Mouse (Mus musculus): ENCODE data around the gene Polr2i. TPM values are rescaled to one million over a fixed set of nuclear protein-coding genes. Genes with fewer than 3 reads are reported as not detected.

Gene Polr2i
- polyA plus RNA-seq, 1 experiment: 174 TPM

- no peak for TF ChIP-seq SRF (IDR thresholded peaks at IDR 0.05; ENCODE audit: control insufficient read depth, insufficient read length, low read depth)
- TF ChIP-seq MAX (IDR thresholded peaks at IDR 0.05; ENCODE audit: low read depth): no peak
- TF ChIP-seq MYOG (IDR thresholded peaks at IDR 0.05; ENCODE audit: control insufficient read depth in 1 of 3, insufficient read depth in 1 of 3, insufficient read length in 2 of 3, low read depth in 2 of 3): peak in 1 of 3 experiments; percentile 15
- no peak for TF ChIP-seq POLR2AphosphoS2 (IDR thresholded peaks at IDR 0.05; ENCODE audit: insufficient read length, low read depth)
- TF ChIP-seq USF1 (IDR thresholded peaks at IDR 0.05; ENCODE audit: low read depth): no peak
- no peak for TF ChIP-seq CEBPB (IDR thresholded peaks at IDR 0.05; ENCODE audit: insufficient read depth, poor library complexity, severe bottlenecking)
- no peak for TF ChIP-seq MYOD1 (IDR thresholded peaks at IDR 0.05; ENCODE audit: control insufficient read depth in 1 of 3, insufficient read length in 2 of 3, low read depth in 2 of 3)
- no peak for TF ChIP-seq E2F4 (IDR thresholded peaks at IDR 0.05; ENCODE audit: insufficient read depth)
- H3K4me2 ChIP-seq (ENCODE audit: low read depth): peak overlapping the region; percentile 77
- H3K79me2 ChIP-seq (ENCODE audit: control insufficient read depth, insufficient read depth): no peaks in the 10 kb centered on the region
Observed at GRCm38 (mm10) chr7:30219293-30220007, 12.3 kb upstream of the Polr2i start.

GRCm38 (mm10) chr7:30220008-30220356 lies 11.8 kb upstream of the Polr2i start:
- Histone ChIP-seq H3K4me2 (ENCODE audit: low read depth) (peak overlapping the region; percentile 77), H3K27me3 (ENCODE audit: control insufficient read depth, insufficient read depth, insufficient read length) (no peaks in the 10 kb centered on the region), H3K79me2 (ENCODE audit: control insufficient read depth, insufficient read depth) (no peaks in the 10 kb centered on the region), H3ac (ENCODE audit: control insufficient read depth, insufficient read length) (no peak overlapping the region), H3K4me3 (no peak overlapping the region), H3K36me3 (ENCODE audit: control insufficient read depth, insufficient read depth) (peaks cover 4% of the 10 kb centered on the region)
- TF ChIP-seq SRF (IDR thresholded peaks at IDR 0.05; ENCODE audit: control insufficient read depth, insufficient read length, low read depth) (no peak), TCF12 (IDR thresholded peaks at IDR 0.05; ENCODE audit: insufficient read depth, poor library complexity, severe bottlenecking) (no peak), POLR2AphosphoS2 (IDR thresholded peaks at IDR 0.05; ENCODE audit: insufficient read length, low read depth) (no peak), MYOG (IDR thresholded peaks at IDR 0.05; ENCODE audit: control insufficient read depth in 1 of 3, insufficient read depth in 1 of 3, insufficient read length in 2 of 3, low read depth in 2 of 3) (no peak), MAX (IDR thresholded peaks at IDR 0.05; ENCODE audit: low read depth) (no peak), CEBPB (IDR thresholded peaks at IDR 0.05; ENCODE audit: insufficient read depth, poor library complexity, severe bottlenecking) (no peak), REST (IDR thresholded peaks at IDR 0.05; ENCODE audit: insufficient read depth, insufficient read length) (no peak), E2F4 (IDR thresholded peaks at IDR 0.05; ENCODE audit: insufficient read depth) (no peak), POLR2A (IDR thresholded peaks at IDR 0.05; ENCODE audit: insufficient read length, low read depth) (no peak), TCF3 (IDR thresholded peaks at IDR 0.05; ENCODE audit: insufficient read length, low read depth) (no peak), MYOD1 (IDR thresholded peaks at IDR 0.05; ENCODE audit: control insufficient read depth in 1 of 3, insufficient read length in 2 of 3, low read depth in 2 of 3) (no peak), USF1 (IDR thresholded peaks at IDR 0.05; ENCODE audit: low read depth) (no peak)

More at GRCm38 (mm10) chr7:30219293-30220007, 12.3 kb upstream of the Polr2i start:
- no peaks in the 10 kb centered on the region for H3K27me3 ChIP-seq (ENCODE audit: control insufficient read depth, insufficient read depth, insufficient read length)
- H3K4me3 ChIP-seq: no peak overlapping the region
- H3ac ChIP-seq (ENCODE audit: control insufficient read depth, insufficient read length): no peak overlapping the region
- peaks cover 4% of the 10 kb centered on the region for H3K36me3 ChIP-seq (ENCODE audit: control insufficient read depth, insufficient read depth)

DNA sequence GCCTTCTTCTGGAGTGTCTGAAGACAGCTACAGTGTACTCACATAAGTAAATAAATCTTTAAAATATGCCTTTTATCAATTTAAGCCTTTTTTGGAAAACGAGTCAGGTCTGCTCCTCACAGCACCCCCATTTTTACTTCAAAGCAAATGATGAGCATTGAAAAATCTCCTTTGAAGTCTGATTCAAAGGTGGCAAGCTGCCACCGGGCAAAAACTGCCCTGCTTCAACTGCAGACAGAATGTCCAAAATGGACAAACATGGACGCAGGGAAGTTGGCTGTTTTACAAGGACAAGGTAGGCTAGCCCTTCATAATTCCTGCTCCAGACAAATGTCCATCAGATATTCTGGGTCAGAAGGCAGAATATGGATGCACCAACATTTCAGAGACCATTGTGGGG lies 10.3 kb upstream of the Polr2i start:
- Histone ChIP-seq H3K79me2 (ENCODE audit: control insufficient read depth, insufficient read depth) (no peaks in the 10 kb centered on the region), H3K4me3 (no peak overlapping the region), H3K36me3 (ENCODE audit: control insufficient read depth, insufficient read depth) (peaks cover 11% of the 10 kb centered on the region), H3K27me3 (ENCODE audit: control insufficient read depth, insufficient read depth, insufficient read length) (no peaks in the 10 kb centered on the region), H3ac (ENCODE audit: control insufficient read depth, insufficient read length) (no peak overlapping the region), H3K4me2 (ENCODE audit: low read depth) (no peak overlapping the region)
- no peak for TF ChIP-seq MYOG (IDR thresholded peaks at IDR 0.05; ENCODE audit: control insufficient read depth in 1 of 3, insufficient read depth in 1 of 3, insufficient read length in 2 of 3, low read depth in 2 of 3)

DNA sequence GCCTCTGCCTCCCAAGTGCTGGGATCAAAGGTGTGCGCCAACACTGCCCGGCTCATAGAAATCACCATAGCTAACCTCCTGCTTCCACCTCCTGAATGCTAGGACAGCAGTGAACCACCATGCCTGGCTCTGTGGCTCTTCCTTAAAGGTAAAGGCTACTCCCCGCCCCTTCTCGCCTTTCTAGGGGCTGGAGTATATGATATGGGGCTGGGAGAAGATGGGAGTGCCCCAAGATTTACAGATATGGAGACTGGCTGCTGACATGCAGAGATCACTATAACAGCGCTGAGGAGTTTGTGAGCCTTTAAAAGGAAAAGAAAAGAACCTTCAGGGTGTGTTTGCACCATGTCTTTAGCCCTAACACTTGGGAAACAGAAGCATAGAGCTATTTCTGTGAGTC lies 9.5 kb upstream of the Polr2i start:
- Histone ChIP-seq H3K36me3 (ENCODE audit: control insufficient read depth, insufficient read depth) (peaks cover 11% of the 10 kb centered on the region), H3K27me3 (ENCODE audit: control insufficient read depth, insufficient read depth, insufficient read length) (no peaks in the 10 kb centered on the region), H3K4me2 (ENCODE audit: low read depth) (no peak overlapping the region), H3K79me2 (ENCODE audit: control insufficient read depth, insufficient read depth) (no peaks in the 10 kb centered on the region), H3ac (ENCODE audit: control insufficient read depth, insufficient read length) (no peak overlapping the region), H3K4me3 (no peak overlapping the region)
- TF ChIP-seq MYOG (IDR thresholded peaks at IDR 0.05; ENCODE audit: control insufficient read depth in 1 of 3, insufficient read depth in 1 of 3, insufficient read length in 2 of 3, low read depth in 2 of 3): no peak
- TF ChIP-seq SRF (IDR thresholded peaks at IDR 0.05; ENCODE audit: control insufficient read depth, insufficient read length, low read depth): no peak
- no peak for TF ChIP-seq CEBPB (IDR thresholded peaks at IDR 0.05; ENCODE audit: insufficient read depth, poor library complexity, severe bottlenecking)
- no peak for TF ChIP-seq MAX (IDR thresholded peaks at IDR 0.05; ENCODE audit: low read depth)
- no peak for TF ChIP-seq MYOD1 (IDR thresholded peaks at IDR 0.05; ENCODE audit: control insufficient read depth in 1 of 3, insufficient read length in 2 of 3, low read depth in 2 of 3)
- TF ChIP-seq E2F4 (IDR thresholded peaks at IDR 0.05; ENCODE audit: insufficient read depth): no peak
- TF ChIP-seq TCF12 (IDR thresholded peaks at IDR 0.05; ENCODE audit: insufficient read depth, poor library complexity, severe bottlenecking): no peak
- no peak for TF ChIP-seq POLR2AphosphoS2 (IDR thresholded peaks at IDR 0.05; ENCODE audit: insufficient read length, low read depth)
- TF ChIP-seq TCF3 (IDR thresholded peaks at IDR 0.05; ENCODE audit: insufficient read length, low read depth): no peak
- TF ChIP-seq REST (IDR thresholded peaks at IDR 0.05; ENCODE audit: insufficient read depth, insufficient read length): no peak
- TF ChIP-seq POLR2A (IDR thresholded peaks at IDR 0.05; ENCODE audit: insufficient read length, low read depth): no peak
- TF ChIP-seq USF1 (IDR thresholded peaks at IDR 0.05; ENCODE audit: low read depth): no peak

DNA sequence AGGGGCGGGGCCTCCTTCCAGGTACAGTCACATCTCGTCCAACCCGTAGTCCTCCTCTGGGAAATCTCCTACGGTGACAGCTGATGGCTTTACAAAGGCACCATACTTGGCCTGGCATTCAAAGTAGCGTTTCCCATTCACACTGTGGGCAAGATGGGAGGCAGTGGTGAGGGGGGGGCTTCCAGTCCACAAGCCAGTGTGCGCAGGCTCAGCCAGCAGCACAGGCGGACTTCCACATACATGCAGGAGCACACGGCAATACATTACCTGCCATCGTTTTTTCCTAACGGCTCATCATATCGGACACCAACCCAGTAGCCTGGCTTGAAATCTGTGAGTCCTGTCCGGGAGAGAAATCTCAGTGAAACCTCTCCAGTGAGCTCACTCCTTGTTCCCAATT lies 7.5 kb upstream of the Polr2i start:
- Histone ChIP-seq H3K4me3 (no peak overlapping the region), H3K4me2 (ENCODE audit: low read depth) (no peak overlapping the region), H3K36me3 (ENCODE audit: control insufficient read depth, insufficient read depth) (peaks cover 11% of the 10 kb centered on the region), H3ac (ENCODE audit: control insufficient read depth, insufficient read length) (no peak overlapping the region), H3K79me2 (ENCODE audit: control insufficient read depth, insufficient read depth) (no peaks in the 10 kb centered on the region), H3K27me3 (ENCODE audit: control insufficient read depth, insufficient read depth, insufficient read length) (no peaks in the 10 kb centered on the region)
- no peak for TF ChIP-seq MYOG (IDR thresholded peaks at IDR 0.05; ENCODE audit: control insufficient read depth in 1 of 3, insufficient read depth in 1 of 3, insufficient read length in 2 of 3, low read depth in 2 of 3)
- no peak for TF ChIP-seq SRF (IDR thresholded peaks at IDR 0.05; ENCODE audit: control insufficient read depth, insufficient read length, low read depth)
- TF ChIP-seq TCF3 (IDR thresholded peaks at IDR 0.05; ENCODE audit: insufficient read length, low read depth): no peak
- TF ChIP-seq TCF12 (IDR thresholded peaks at IDR 0.05; ENCODE audit: insufficient read depth, poor library complexity, severe bottlenecking): no peak
- TF ChIP-seq MAX (IDR thresholded peaks at IDR 0.05; ENCODE audit: low read depth): no peak
- no peak for TF ChIP-seq CEBPB (IDR thresholded peaks at IDR 0.05; ENCODE audit: insufficient read depth, poor library complexity, severe bottlenecking)
- no peak for TF ChIP-seq REST (IDR thresholded peaks at IDR 0.05; ENCODE audit: insufficient read depth, insufficient read length)
- no peak for TF ChIP-seq POLR2A (IDR thresholded peaks at IDR 0.05; ENCODE audit: insufficient read length, low read depth)
- TF ChIP-seq E2F4 (IDR thresholded peaks at IDR 0.05; ENCODE audit: insufficient read depth): no peak
- TF ChIP-seq MYOD1 (IDR thresholded peaks at IDR 0.05; ENCODE audit: control insufficient read depth in 1 of 3, insufficient read length in 2 of 3, low read depth in 2 of 3): no peak
- TF ChIP-seq USF1 (IDR thresholded peaks at IDR 0.05; ENCODE audit: low read depth): no peak
- TF ChIP-seq POLR2AphosphoS2 (IDR thresholded peaks at IDR 0.05; ENCODE audit: insufficient read length, low read depth): no peak

Data from myocyte (in vitro differentiated cells).